Mouse (Mus musculus) G1E (cell line): ENCODE measurements around the gene Ago4.

Source experiments
- CTCF ChIP-seq: IDR thresholded peaks from 2 replicates; pipeline ENCODE4 v1.5.1; 2012; ENCODE audit warnings: low read depth, low read length, inconsistent platforms, mixed read lengths
- GATA1 ChIP-seq: IDR thresholded peaks from 2 replicates; pipeline ENCODE4 v1.6.1; 2012; ENCODE audit warnings: borderline replicate concordance, low read length, inconsistent platforms, mixed read lengths
- GATA2 ChIP-seq: IDR thresholded peaks from 2 replicates; pipeline ENCODE4 v1.6.1; 2012; ENCODE audit warnings: low read depth, low read length, inconsistent platforms, borderline replicate concordance
- POLR2AphosphoS5 ChIP-seq: IDR thresholded peaks from 2 replicates; pipeline ENCODE4 v1.6.1; 2012; ENCODE audit warnings: low read depth, low read length, inconsistent platforms; ENCODE audit not compliant: insufficient replicate concordance
- TAL1 ChIP-seq: conservative IDR thresholded peaks from 2 replicates; pipeline ENCODE4 v1.6.1; 2012; ENCODE audit warnings: low read depth, low read length, inconsistent platforms, mixed read lengths

DNA sequence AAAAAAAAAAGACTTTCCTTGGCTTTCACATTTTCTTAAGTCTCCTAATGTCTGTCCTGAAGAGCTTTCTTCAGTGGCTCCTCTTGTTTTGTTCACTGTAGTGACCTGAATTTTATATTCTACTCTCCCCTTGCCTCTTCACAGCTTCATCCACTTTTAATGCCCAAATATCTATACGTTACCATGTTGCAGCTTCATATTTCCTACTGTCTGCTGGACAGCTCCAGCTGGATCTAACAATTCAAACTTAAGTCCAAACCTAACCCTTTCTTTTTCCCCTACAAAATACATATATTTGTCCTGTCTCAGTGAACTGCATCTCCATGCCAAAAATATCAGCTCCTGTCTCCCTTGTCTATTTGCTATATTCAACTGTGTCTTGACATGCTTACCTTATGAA is 63.9 kb downstream of the Ago4 start:
- TF ChIP-seq GATA1 (no peak), CTCF (no peak), GATA2 (no peak), POLR2AphosphoS5 (no peak), TAL1 (no peak)
